Mouse (Mus musculus) spleen, adult 12 weeks (tissue): Measurements from ENCODE around the gene Dnajb8.

ENCODE experiments used
- DNase-seq: peaks from one replicate; pipeline ENCODE4 v3.0.0; 2022; ENCODE audit warnings: low spot score

Gene Dnajb8

DNA sequence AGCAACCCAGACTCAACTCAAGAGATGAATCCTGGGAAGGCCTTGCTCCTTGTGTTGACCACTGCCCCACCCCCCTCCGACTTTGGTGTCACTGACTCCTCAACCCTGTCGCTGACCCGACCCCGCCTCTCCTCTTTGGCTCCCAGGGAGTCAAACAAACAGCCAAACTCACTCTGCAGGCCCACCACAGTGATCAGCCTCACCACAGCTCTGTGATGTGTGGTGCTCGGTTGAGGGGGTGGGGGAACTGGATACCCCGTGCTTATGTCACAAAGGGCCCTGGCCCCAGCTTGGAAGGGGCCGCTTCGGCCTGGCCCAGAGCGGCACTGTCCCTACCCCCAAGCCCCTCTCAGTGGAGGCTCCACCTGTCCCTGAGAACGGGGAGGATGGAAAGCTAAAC, at the start of gene Dnajb8:
Gene Dnajb8 (plus strand): TSS at position 301 of the 400 bp plus-strand sequence.
- DNase-seq, result no peak

DNA sequence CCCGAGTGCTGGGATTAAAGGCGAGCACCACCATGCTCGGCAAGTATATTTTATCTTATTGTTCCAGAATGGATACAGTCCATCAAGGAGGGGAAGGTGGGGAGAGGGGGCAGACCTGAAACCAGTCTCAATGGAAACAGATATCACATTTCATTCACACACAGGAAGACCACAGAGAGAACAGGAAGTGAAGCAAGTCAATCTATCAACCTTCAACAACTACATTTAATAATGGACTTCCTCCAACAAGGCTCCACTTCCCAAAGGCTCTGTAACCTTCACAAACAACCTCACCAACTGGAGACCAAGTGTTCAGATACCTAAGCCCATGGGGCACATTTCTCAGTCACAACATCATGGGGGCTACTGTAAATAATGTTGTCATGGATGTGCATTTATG, 47.9 kb upstream of the Dnajb8 start:
- DNase-seq, result no peak

DNA sequence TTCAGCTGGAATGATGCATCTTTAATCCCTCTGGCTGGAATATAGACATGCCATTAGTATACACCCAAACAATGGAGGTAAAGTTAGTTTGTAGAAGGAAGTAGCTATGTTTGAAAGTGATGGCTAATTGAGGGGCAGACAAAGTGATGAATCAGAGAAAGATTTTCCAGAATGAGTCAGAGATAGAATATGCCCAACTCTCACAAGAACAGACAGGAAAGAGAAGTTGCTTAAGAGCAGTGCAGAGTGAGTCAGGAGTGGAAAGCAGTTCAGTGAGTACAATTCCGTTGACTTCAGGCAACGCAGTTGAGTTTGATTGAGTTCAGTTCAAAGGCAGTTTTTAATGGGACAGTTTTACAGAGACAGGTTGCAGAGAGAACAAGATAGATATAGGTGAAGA, 47.4 kb upstream of the Dnajb8 start:
- no peak for DNase-seq

DNA sequence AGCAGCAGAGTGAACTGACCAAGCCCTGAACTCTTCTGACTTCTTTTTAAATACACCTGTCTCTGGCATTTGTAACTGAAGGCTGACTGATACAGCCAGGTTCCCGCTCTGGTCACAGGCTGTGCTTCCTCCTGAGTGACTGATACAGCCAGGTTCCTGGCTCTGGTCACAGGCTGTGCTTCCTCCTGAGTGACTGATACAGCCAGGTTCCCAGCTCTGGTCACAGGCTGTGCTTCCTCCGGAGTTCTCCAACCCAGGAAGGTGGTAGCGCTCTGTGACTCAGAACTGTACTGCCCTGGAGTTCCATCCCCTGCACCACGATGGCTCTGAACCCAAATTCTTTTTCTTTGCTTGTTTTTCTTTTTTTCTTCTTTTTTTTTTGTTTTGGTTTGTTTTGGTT, 37.4 kb upstream of the Dnajb8 start:
- no peak for DNase-seq

DNA sequence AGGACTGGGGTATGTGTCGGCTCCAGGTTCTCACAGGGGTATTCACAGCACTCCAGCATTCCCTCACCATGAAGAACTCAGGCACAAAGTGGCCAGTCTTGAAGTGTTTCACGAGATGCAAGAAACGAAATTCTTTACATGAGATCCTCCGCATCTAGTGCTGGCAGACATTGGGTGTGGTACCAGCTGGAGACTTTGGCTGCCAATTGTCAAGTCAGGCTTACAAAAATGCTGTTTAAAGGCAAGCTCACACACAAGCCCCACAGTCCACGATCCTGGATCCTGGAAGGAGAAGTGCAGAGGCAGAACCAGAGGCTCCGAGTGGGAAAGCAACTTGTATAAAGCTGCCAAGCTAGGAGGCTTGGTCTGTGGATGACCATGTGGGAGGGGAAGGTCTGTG, 33.9 kb upstream of the Dnajb8 start:
- no peak for DNase-seq

DNA sequence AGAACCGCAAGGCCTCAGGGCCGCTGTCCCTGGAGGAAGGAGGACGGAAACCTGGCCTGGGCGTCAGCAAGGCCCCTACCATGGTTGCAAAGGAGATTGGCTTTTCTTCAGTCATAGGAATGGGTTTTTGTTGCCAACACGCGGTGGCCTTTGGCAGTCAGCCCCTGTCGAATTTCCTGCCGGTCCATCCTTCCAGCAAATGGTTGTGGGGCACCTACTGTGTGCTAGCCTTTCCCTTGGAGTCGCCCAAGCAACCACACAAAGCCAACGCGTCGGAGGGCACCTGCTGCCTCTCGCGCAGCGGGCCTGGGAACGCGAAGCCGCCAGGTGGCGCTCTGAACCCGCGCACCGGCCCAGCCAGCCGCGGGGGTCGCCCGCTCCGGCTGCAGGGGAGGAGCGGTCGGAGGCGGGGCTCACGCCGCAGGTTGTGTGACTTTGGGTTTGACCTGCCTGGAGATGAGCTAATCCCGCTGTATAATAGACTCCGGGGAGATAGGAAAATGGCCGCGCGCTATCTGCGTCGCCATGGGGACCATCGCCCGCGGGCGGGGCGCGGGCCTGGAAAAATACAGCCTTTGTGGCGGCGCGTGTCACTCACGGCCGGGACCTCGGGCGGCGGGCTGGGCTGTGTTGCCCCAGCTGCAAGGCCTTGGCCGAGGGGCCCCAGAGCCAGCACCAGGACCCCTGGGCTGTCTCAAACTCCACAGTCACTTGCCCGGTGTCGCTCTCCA, 32.6 kb upstream of the Dnajb8 start:
- DNase-seq, result peak; percentile 37

DNA sequence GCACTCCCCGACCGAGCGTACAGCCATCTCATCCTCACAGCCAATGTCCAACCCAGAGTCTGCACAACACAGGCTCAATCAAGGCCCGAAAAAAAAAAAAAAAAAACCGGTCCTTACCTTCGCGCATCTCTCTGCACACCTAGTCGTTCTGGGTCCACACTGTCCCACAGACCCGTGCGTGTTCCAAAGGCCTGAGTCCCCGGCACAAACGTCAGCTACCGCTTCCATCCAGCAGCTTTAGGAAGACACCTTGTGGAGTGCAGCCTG, 32.1 kb upstream of the Dnajb8 start:
- DNase-seq, result no peak

DNA sequence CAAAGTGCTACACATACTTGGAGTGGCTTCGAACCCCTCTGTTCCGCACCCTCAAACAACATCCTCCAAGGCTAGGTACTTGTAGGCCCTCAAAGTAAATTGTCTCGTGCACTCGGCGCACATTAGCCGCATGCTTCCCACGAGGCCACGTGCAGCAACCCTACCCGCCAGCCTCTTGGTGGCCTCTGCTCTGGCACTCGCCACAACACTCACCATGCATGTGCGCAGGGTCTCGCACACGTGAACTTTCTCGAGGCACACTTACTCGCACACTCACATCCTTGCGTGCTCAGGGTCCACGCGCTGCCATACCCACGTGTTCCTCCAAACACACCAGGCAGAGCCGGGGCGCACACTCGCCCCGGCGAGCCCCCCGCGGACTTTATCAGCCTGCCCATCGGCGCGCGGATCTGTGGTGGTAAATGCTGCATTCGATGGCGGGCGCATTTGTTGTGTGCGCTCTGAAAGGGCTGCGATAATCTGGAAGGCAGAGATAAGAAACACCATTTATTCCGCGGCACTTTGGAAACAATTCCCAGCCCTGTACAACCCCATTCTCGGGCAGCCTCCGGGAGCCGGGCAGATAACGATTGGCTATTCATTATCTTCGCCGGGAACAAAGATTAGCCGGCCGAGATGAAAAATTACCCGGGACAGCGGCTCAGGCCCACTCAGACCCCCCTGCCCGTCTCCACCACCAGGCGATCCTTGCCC, 31.6 kb upstream of the Dnajb8 start:
- DNase-seq, result no peak

DNA sequence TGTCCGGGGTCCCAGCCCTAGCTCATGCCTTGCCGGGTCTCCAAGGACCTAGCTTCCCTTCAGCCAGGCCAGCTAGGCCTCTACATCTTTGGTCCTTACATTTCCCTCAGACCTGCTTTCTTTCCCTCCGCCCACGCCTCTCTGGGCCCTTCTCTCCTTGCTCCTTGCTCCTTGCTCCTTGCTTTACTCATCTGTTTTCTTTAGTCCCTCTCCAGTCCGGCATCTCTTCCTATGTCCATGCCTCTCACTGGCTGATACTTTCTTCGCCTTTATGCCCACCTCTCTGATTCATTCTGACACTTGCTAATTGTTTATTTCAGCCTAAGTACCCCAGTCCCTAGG, 31.1 kb upstream of the Dnajb8 start:
- DNase-seq, result no peak

DNA sequence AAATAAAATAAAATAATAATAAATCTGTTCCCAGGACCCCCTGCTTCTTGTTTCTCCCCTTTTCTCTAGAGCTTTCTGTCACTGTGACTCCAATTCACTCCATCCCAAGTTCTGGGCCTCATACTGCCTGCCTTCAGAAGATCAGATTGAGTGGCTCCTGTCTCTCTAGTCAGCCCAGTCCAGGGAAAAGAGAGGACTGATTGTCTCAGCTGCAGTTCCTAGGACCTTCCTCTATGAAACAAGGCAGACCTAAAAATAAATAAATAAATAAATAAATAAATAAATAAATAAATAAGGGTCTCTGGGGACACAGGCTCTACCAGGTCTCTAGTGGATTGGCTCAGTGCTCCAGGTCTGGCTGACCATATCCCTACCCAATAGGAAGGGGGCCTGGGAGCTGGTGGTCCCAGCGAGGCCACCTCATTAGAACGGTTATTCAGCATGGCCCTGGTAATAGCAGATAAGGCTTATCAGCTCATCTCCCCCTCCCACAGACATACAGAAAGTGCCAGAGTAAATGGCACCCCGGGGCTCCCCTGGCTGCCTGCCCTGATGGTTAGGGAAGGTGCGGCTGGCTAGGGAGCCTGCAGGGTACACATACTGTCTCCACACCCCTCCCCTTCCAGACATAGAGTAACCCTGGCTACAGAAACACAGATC, 30.5 kb upstream of the Dnajb8 start:
- no peak for DNase-seq

DNA sequence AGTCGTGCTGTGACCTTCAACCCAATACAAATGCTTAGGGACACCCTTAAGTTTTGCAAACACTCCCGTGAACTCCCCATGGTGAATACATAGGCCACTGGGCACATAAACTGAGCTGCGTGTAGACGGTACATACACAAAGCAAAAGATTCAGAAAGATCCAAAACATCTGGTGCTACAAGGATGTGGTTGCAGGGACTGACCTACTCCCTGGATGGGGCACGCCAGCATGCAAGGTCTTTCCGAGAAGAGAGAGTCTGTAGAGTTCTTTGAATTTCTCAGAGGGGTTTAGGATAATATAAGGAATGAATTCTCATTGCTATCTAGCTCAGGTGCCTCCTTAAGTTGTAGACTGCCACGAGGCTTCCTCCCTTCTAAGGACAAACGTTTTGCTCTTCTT, 29.3 kb upstream of the Dnajb8 start:
- DNase-seq, result no peak

DNA sequence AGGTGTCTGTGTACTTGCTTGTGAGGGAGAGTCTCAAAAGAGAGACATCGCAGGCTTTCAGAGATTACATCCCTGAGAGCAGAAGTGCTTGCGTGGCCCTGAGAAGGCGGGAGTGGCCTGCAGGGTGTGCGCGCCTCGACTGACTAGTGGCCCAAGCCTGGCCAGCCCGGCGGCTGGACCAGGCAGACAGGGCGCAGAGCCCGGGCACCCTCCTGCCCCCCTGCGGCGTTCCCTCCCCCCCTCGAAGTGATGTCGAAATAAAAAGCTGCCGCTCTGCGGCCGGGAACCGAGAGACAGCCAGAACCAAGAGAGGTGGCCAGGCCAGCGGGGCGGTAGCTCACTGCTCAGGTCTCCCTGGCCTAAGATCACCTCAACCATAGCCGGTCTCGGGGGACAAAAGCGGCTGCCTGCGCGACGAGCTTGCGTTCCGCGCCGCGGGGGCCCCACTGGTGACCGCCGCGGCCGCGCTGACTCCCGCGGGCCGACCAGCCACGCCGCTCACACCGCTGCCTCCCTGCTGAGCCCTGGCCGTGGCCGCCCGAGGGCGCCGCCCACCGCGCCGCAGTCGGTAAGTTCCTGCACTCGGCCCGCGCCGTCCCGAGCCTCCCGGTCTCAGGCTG, 28.5 kb upstream of the Dnajb8 start, which contains the start of gene Gata2:
Gene Gata2 (plus strand): TSS at position 459 of the 620 bp plus-strand sequence.
- DNase-seq, result no peak

DNA sequence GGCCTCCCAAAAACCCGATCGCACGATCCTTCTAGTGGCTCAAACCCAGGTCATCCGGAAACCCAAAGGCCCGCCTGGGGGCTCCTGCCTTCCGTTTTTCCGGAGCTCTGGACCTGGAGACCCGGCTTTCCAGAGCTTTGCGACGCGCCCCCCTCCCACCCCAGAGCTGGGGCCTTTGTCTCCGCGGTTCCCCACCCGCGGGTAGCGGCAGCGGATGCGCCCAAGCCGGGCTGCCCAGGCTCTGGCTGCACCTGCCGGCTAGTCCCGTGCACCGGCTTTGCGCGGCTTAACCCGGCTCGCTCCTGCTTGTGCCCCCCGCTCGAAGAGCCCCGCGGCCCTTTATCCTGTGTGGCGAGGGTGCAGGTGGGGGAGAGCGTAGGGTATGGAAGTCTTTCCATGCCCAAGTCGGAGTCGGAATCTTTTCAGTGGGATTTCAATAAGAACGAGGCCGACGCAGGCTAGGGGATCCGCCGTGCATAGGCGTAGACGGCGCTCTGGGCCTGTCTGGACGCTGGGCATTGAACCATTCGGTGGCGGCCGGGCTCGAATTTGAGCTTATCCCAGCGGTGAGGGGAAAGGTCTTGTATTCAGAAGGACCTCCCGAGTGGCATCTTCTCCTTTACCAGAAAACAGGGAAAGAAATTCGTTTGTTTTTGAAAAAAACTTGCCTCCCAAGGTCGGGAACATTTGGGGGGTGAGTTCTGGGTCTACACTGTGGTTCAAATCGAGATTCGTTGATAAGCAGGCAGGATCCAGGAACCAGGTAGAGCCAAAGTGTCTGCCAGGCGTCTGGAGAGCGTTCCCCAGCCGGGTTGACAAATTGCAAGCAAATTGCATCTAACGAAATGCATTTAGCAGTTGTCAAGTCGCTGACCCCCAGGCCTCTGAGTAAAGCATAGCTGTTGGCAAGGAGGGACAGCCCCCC, 27.8 kb upstream of the Dnajb8 start:
- no peak for DNase-seq

DNA sequence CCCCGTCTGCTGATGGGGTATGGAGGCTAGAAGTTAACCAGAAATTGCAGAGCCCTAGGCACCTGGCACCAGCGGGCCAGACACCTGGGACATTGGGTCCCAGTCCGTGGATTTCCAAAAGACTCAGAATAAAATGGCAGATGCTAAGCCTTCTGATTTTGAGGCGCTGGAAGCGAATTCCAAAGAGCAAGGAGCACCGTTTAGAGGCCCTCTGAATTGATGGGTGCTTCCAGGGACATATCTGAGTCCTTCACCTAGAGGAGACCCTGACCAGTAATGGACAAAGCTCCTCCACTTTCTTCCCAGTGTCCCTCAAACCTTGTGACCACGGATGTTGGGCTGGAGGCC, 27.1 kb upstream of the Dnajb8 start:
- DNase-seq, result no peak

DNA sequence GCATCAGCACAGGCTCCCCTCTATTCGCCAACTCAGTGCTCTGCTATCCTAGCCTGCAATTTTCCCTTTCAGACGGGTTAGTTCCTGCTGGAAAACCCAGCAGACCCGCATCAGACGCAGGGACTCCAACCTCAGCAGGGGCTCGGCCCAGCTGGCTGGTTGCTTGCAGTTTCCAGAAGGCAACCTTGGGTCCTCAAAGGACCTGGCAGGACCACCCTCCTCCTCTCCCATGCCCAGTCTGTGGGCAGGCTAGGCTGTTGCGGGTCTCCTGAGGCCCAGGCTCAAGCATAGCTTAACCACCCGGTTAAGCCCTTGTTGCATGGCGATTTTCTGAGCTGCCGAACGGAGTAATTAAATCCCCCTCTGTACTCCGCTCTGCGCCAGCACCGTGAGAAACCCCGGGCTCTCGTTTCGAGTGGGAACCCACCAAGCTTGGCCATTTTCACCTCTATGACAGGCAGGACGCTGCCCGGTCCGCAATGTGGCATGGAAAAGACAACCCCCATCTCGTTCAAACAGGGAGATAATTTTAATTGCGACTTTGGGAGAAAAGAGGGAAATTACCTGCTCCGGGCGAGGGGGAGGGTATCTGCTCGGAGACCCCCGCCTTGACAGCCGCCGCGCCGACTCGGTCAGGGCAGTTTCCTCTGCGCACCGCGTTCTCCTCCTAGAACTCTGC, 25.9 kb upstream of the Dnajb8 start:
- no peak for DNase-seq

DNA sequence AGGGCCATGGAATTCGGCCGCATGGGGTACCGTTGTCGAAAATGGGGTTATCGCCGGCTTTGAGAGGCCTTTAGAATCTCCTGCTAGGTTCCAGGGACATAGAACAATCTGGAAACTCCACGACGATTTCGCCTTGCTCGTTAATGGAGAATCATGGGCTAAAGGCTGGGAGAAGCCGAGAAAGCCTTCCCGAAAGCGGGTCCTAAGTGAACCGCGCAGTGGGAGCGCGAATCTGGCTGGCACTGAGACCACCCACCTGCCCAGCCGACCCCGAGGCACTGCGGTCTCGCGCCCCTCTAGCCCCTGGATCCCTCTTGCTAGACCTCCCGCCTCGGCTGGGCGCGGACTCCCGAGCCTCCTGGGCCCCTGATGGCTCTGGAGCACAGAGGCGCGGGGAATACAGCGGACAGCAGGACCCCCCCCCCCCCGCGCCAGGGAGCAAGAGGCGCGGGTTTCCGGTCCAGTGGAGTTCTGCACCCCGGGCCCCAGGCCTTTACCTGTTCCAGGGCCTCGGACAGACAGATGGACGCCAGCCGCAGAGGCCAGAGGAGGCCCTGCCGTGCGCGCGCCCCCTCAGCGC, 25.2 kb upstream of the Dnajb8 start:
- no peak for DNase-seq

DNA sequence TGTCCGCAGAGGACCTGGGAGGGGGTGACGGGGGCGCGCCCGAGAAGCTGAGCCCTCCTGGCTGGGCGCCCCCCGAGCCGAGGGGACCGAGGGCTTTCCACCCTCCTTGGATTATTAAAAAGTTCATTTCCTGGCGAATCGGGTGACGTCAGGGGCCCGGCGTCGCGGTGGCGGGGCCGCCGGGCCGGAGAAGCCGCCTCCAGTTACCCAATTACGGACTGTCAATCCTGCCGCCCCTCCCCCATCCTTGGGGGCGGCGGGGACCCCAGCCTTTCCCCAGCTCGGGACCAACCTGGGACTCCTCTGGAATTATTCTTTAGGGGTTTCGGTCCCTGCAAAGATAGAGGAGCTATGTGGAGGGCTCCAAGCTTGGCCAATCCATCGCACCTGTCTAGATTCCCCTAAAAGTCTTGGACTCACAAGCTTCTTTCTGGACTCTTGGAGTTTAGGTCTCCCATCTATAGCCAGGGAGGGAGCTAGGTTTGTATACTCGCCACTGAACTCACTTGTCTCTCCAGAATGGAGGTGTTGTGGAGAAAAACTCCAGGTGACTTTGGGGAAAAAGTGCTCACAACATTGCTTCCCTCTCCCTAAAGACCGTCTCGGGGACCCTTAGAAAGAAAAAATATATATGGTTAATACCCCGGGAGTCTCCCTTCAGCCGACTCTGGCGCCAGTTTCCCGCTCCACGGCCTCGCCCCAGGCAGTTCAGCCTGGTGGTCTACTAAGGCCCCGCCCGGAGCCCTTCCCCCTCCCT, 24.6 kb upstream of the Dnajb8 start:
- no peak for DNase-seq

DNA sequence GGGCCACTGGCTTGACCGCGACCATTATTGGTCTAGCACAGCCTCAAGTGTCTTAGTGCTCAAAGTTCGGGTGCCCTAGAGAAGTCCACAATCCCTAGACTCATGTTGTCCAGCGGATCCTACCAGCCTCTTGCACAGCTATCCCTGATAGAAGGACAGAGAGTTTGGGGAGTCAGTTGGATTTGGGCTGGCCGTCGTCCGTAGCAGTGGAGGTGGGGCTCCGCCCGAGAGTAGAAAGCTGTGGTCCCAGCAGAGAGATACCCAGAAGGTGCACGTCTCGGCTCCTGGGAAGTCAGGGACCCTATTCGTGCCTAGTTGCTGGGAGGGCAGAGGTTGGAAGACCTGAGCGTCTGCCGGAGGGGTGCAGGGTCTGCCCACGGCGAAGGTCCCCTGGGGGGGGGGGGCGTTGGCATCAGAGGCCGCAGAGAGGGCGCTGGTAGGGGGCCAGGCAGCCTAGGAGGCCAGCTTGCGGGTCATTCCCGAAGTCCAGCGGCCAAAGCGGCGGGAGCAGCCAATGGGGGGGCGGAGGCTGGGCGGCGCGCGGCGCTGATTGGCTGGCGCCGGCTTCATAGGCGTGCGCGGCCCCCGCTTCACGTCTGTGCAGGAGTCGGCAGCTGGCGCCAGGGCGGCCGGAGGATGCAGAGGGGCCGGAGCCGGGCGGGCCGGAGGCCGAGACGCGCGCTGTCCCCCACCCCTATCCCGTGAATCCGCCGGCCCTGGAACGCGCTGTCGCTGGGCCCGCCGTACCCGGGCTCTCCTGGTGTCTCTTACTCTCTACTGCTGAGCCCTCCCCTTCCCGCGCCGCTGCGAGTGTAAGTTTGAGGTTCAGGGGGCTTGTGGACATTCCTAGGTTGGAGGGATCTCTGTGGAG, 23.8 kb upstream of the Dnajb8 start:
- DNase-seq, result no peak

DNA sequence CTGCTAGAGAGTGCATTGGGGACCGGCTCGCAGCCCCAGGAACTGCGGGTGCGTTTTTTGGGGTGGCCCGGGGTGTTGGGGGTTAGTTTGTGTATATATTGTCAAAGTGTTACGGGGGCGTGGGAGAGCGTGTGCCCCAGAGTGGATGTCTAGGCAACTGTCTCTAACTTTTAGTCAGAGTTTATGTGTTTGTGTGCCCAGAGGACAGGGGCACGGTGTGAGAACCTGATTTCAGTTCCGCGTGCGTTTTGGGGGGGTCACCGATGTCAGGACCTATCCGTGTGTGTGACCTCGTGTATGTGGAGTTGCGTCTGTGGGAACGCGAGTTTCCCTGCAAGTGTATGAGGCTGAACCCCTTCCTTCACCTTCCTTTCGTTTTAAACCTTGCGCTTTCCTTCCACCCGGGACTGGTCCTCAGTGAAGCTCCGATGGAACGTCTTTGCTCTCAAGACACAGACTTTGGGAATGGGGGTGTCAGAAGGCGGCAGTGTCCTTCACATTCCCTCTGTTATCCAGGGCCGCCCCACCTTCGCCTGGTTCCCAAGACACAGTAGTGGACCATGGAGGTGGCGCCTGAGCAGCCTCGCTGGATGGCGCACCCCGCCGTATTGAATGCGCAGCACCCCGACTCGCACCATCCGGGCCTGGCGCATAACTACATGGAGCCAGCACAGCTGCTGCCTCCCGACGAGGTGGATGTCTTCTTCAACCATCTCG, 22.9 kb upstream of the Dnajb8 start:
- DNase-seq, result no peak
